Mouse (Mus musculus) MEL (cell line): ENCODE results near the gene Vmn2r61.

ENCODE experiments used
- CTCF ChIP-seq, 3 experiments: IDR thresholded peaks in 2 of 3; conservative IDR thresholded peaks in 1 of 3; 2 replicates each; pipeline ENCODE4 v1.5.1; 2011 to 2012; ENCODE audit warnings: low read length in 3 of 3, low read depth in 2 of 3, mild to moderate bottlenecking in 2 of 3, improper control_type of control experiment in 1 of 3, inconsistent platforms in 1 of 3, mixed read lengths in 1 of 3, moderate library complexity in 1 of 3; ENCODE audit not compliant: control insufficient read depth in 1 of 3, insufficient read depth in 1 of 3, poor library complexity in 1 of 3, severe bottlenecking in 1 of 3
- POLR2A ChIP-seq, 2 experiments: IDR thresholded peaks; 2 replicates each; pipeline ENCODE4 v1.6.1; 2011 to 2012; ENCODE audit warnings: low read length in 2 of 2, mild to moderate bottlenecking in 2 of 2, control low read depth in 1 of 2, improper control_type of control experiment in 1 of 2, low read depth in 1 of 2, moderate library complexity in 1 of 2; ENCODE audit not compliant: control insufficient read depth in 1 of 2, insufficient read depth in 1 of 2, poor library complexity in 1 of 2

- TF ChIP-seq POLR2A (IDR thresholded peaks at IDR 0.05; ENCODE audit: control insufficient read depth in 1 of 2, insufficient read depth in 1 of 2, low read depth in 1 of 2, low read length in 2 of 2, poor library complexity in 1 of 2) (no peak), CTCF (IDR thresholded peaks at IDR 0.05 in 2 of 3, conservative IDR thresholded peaks at IDR 0.05 in 1 of 3; ENCODE audit: control insufficient read depth in 1 of 3, insufficient read depth in 1 of 3, low read depth in 2 of 3, low read length in 3 of 3, poor library complexity in 1 of 3, severe bottlenecking in 1 of 3) (no peak)
Measured at GRCm38 (mm10) chr7:42259753-42260152, at the start of gene Vmn2r61.
